Mouse (Mus musculus) heart, embryonic 12.5 days (tissue): ENCODE results near the gene Anln. TPM values are rescaled to one million over a fixed set of nuclear protein-coding genes. Genes with fewer than 3 reads are reported as not detected.

Source experiments
- ATAC-seq: fragments of 200-750 bp; cut with Nextera tagmentation; 2 replicates; pipeline ENCODE4 v1.8.0; 2017; ENCODE audit warnings: moderate TSS enrichment, moderate library complexity; ENCODE audit not compliant: insufficient number of reproducible peaks, low FRiP score
- H3K27ac ChIP-seq: fragments of 300-500 bp; sonication (generic); 2 replicates; pipeline ENCODE4 v1.5.1; 2016; ENCODE audit warnings: mild to moderate bottlenecking, moderate library complexity; ENCODE audit not compliant: poor library complexity, severe bottlenecking
- H3K27me3 ChIP-seq: fragments of 300-500 bp; sonication (generic); replicated peaks from 2 replicates; pipeline ENCODE4 v1.6.1; 2016; ENCODE audit warnings: mild to moderate bottlenecking, moderate library complexity
- H3K36me3 ChIP-seq: fragments of 300-500 bp; sonication (generic); 2 replicates; pipeline ENCODE4 v1.6.1; 2016; ENCODE audit warnings: mild to moderate bottlenecking, moderate library complexity
- H3K4me1 ChIP-seq: fragments of 300-500 bp; sonication (generic); replicated peaks from 2 replicates; pipeline ENCODE4 v1.6.1; 2016; ENCODE audit warnings: mild to moderate bottlenecking
- H3K4me2 ChIP-seq: fragments of 300-500 bp; sonication (generic); 2 replicates; pipeline ENCODE4 v1.6.1; 2016; ENCODE audit warnings: mild to moderate bottlenecking, moderate library complexity
- H3K4me3 ChIP-seq: fragments of 300-500 bp; sonication (generic); 2 replicates; pipeline ENCODE4 v1.5.1; 2016; ENCODE audit warnings: mild to moderate bottlenecking
- H3K9ac ChIP-seq: fragments of 300-500 bp; sonication (generic); 2 replicates; pipeline ENCODE4 v1.6.1; 2016; ENCODE audit warnings: mild to moderate bottlenecking, moderate library complexity
- H3K9me3 ChIP-seq: fragments of 300-500 bp; sonication (generic); replicated peaks from 2 replicates; pipeline ENCODE4 v1.6.1; 2016; ENCODE audit warnings: mild to moderate bottlenecking, moderate library complexity
- WGBS: fragments of 180-500 bp; shearing (Covaris S2); methylation state at CpG from one replicate; pipeline ENCODE4 v1.1.7; 2016; 5-methylcytosine and 5-hydroxymethylcytosine counted together
- polyA plus RNA-seq: library from polyadenylated mRNA; unstranded; fragments of >200 nt; fragmentation: Nextera tagmentation; extraction: Ambion mirVana; gene quantifications from 2 replicates; pipeline ENCODE4 v1.2.1, GENCODE M21; 2016

Gene Anln
- polyA plus RNA-seq = 62.3 and 65.6 TPM in 2 replicates

- H3K27ac ChIP-seq = peak within 1 kb of the TSS; percentile 88
- H3K4me2 ChIP-seq = peak within 1 kb of the TSS; percentile 76
- H3K4me1 ChIP-seq = peaks cover 21% of the 10 kb centered on the region
- H3K9ac ChIP-seq = peak within 1 kb of the TSS; percentile 87
- ATAC-seq = peak; percentile 97
- no peaks in the 10 kb centered on the region for H3K27me3 ChIP-seq
- H3K9me3 ChIP-seq = no peaks in the 10 kb centered on the region
- H3K36me3 ChIP-seq = peaks cover 6% of the 10 kb centered on the region; the same call in 1 of the 2 replicates
- peak within 1 kb of the TSS; percentile 66 for H3K4me3 ChIP-seq
- WGBS = under 1% methylated on average over 41 of the region's 44 CpGs
Measured at GRCm38 (mm10) chr9:22389021-22389476, at the start of gene Anln. Anln (minus strand) TSS chr9:22389188.

GRCm38 (mm10) chr9:22434101-22434500, 45.1 kb upstream of the Anln start:
- Histone ChIP-seq H3K4me3 (no peak overlapping the region), H3K4me2 (no peak overlapping the region), H3K4me1 (peaks cover 5% of the 10 kb centered on the region), H3K27me3 (no peaks in the 10 kb centered on the region), H3K27ac (no peak overlapping the region), H3K36me3 (no peaks in the 10 kb centered on the region), H3K9me3 (0 out of 2 replicates have a peak, but pooled peaks cover 5% of the 10 kb centered on the region), H3K9ac (no peak overlapping the region)
- WGBS = 72% methylated on average over 2 of the region's 2 CpGs
- ATAC-seq = no peak

- 80% methylated on average over 2 of the region's 2 CpGs for WGBS
Measured at GRCm38 (mm10) chr9:22433221-22433620, 44.2 kb upstream of the Anln start.

DNA sequence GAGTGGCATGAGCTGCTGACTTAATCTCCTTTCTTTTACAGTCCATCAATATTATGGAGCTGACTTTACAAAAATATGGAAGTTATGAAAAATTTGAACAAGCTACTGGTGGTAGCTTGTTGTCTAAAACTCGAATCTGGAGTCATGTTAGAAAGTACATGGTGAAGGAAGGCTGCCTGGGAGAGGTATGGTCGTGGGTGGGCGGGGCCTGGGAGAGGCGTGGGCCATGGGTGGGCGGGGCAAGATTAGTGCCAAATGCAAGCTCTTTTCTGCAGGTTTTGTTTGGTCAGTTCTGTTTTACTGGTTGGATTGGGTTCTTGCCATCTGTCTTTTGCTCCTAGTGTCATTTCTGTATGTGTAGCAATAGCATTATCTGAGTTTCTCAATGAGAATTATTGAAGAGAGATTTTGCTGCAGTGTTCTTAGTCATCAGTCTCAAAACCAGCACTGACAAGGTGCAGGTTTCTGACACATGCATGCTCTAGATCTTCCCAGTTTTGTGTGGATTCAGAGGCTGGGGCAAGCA, 41.4 kb upstream of the Anln start:
- no peaks in the 10 kb centered on the region for H3K36me3 ChIP-seq
- ATAC-seq = no peak

More at GRCm38 (mm10) chr9:22433221-22433620, 44.2 kb upstream of the Anln start:
- Histone ChIP-seq H3K4me3 (no peak overlapping the region), H3K27me3 (no peaks in the 10 kb centered on the region), H3K36me3 (no peaks in the 10 kb centered on the region), H3K4me2 (no peak overlapping the region), H3K27ac (no peak overlapping the region), H3K9ac (no peak overlapping the region), H3K4me1 (peaks cover 7% of the 10 kb centered on the region), H3K9me3 (0 out of 2 replicates have a peak, but pooled peaks cover 5% of the 10 kb centered on the region)
- no peak for ATAC-seq

GRCm38 (mm10) chr9:22429533-22430241, 40.7 kb upstream of the Anln start:
- Histone ChIP-seq H3K4me3 (no peak overlapping the region), H3K4me2 (peak overlapping the region; percentile 29; the same call in 1 of the 2 replicates), H3K27me3 (no peaks in the 10 kb centered on the region), H3K9me3 (0 out of 2 replicates have a peak, but pooled peaks cover 5% of the 10 kb centered on the region), H3K36me3 (no peaks in the 10 kb centered on the region), H3K4me1 (peaks cover 7% of the 10 kb centered on the region), H3K9ac (no peak overlapping the region), H3K27ac (no peak overlapping the region)
- ATAC-seq = no peak
- WGBS = 63% methylated on average over 15 of the region's 15 CpGs

More for the DNA sequence above, 41.4 kb upstream of the Anln start:
- Histone ChIP-seq H3K4me1 (peaks cover 7% of the 10 kb centered on the region), H3K9ac (no peak overlapping the region), H3K27ac (no peak overlapping the region), H3K4me3 (no peak overlapping the region), H3K27me3 (no peaks in the 10 kb centered on the region), H3K4me2 (0 out of 2 replicates have a peak overlapping the region, but pooled peaks have one; percentile 29), H3K9me3 (0 out of 2 replicates have a peak, but pooled peaks cover 5% of the 10 kb centered on the region)
- 34% methylated on average over 5 of the region's 5 CpGs for WGBS

DNA sequence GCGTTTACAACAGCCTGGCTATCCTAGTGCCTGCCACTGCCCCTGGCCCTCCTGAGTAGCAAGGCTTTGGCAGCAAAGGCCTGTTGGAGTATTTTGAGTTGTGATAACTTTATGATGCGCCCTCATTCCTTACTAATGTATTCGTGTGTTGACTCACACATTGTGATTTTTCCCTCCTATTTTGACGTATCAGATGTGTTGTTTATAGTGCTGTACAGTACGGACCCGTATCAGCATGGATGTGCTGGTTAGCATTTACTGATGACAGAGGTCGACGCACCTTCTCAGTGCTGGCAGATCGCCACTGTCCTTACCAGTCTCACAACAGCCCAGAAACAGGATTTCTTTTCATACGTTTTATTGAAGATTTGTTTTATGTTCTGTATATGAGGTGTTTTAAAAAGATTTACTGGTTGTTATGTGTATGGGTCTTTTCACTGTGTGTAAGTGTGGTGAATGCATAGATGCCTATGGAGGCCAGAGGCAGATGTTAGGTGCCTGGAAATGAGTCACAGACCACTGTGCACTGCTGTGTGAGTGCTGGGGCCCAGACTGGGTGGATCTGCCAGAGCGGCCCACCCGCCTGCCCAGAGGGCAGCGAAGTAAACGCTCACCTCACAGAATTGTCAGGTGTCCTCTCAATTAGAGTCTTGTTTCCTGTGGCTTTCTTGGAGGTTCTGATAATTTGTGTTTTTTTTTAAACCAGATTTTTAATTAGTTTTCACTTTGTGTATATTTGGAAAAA, 39.9 kb upstream of the Anln start:
- ATAC-seq = no peak
- 0 out of 2 replicates have a peak, but pooled peaks cover 5% of the 10 kb centered on the region for H3K9me3 ChIP-seq
- peaks cover 15% of the 10 kb centered on the region for H3K4me1 ChIP-seq
- H3K27ac ChIP-seq = no peak overlapping the region
- H3K4me3 ChIP-seq = no peak overlapping the region
- WGBS = 79% methylated on average over 14 of the region's 14 CpGs
- H3K27me3 ChIP-seq = no peaks in the 10 kb centered on the region
- no peaks in the 10 kb centered on the region for H3K36me3 ChIP-seq
- H3K4me2 ChIP-seq = no peak overlapping the region
- no peak overlapping the region for H3K9ac ChIP-seq

DNA sequence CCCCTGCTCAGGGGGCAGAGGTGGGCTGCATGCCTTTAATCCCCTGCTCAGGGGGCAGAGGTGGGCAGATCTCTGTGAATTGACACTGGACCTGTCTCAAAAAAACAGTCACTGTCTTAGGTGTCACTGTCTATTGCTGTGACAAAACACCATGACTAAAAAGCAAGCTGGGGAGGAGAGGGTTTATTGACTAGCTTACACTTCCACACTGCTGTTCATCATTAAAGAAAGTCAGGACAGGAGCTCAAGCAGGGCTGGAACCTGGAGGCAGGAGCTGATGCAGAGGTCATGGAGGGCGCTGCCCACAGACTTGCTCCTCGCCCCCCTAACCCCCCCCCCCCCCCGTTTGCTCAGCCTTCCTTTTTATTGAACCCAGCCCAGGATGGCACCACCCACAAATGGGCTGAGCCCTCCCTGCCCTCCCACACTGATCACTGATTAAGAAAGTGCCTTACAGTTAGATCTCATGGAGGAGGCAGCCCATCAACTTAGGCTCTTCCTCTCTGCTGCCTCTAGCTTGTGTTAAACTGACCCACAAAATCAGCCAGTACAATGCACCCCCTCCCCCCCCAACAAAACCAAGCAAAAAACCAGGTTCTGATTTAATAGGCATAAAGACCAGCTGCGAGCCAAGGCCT, 39.2 kb upstream of the Anln start:
- Histone ChIP-seq H3K4me1 (peaks cover 22% of the 10 kb centered on the region), H3K27ac (no peak overlapping the region), H3K36me3 (no peaks in the 10 kb centered on the region), H3K4me2 (no peak overlapping the region), H3K9ac (no peak overlapping the region), H3K27me3 (no peaks in the 10 kb centered on the region), H3K9me3 (0 out of 2 replicates have a peak, but pooled peaks cover 5% of the 10 kb centered on the region), H3K4me3 (no peak overlapping the region)
- no peak for ATAC-seq
- whole genome bisulfite sequencing = 58% methylated on average over 4 of the region's 4 CpGs

DNA sequence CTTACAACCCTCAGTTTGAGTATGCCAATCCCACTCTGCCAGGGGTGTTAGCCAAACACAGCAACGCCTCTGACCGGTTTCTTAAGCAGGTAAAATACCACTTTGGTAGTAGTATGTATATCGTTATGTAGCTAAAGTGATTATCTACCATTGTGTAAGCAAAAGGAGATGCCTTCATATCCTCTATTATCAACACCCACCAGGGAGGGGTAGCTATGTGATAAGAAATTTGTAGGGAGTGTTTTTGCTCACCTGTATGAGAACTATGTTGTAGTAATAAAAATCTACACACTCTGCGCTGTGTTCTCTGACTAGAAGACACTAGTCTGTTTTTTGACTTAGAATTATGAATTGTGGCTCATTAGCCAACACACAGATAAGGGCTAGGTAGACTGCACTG, 35.7 kb upstream of the Anln start:
- no peak overlapping the region for H3K4me2 ChIP-seq
- WGBS = 84% methylated on average over 4 of the region's 4 CpGs

DNA sequence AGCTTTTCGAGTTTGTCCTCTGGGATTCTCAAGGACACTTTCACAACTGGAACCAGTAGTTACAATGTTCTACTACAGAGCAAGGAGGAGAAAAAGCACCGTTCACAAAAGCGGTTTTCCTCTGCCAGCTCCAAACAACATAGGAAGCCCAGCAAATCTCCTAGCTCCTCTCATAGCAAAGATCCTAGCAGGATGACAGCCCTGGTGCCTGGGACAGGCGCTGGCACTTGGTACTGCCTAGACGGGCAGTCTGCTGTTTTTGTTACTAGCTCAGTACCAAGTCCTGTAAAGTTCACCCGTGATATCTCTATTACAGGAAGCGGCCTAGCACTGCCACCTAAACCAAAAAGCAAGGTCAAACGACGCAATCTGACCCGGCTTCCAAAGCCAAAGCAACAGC, 35.2 kb upstream of the Anln start:
- Histone ChIP-seq H3K4me3 (no peak overlapping the region), H3K27ac (peak overlapping the region; percentile 52), H3K27me3 (no peaks in the 10 kb centered on the region), H3K9me3 (no peaks in the 10 kb centered on the region), H3K9ac (no peak overlapping the region; the same call in 1 of the 2 replicates), H3K4me2 (no peak overlapping the region), H3K4me1 (peaks cover 24% of the 10 kb centered on the region), H3K36me3 (no peaks in the 10 kb centered on the region)
- 54% methylated on average over 10 of the region's 10 CpGs for WGBS
- no peak for ATAC-seq

More for the DNA sequence above, 35.7 kb upstream of the Anln start:
- H3K27me3 ChIP-seq = no peaks in the 10 kb centered on the region
- no peaks in the 10 kb centered on the region for H3K9me3 ChIP-seq
- H3K36me3 ChIP-seq = no peaks in the 10 kb centered on the region
- no peak overlapping the region for H3K4me3 ChIP-seq
- no peak overlapping the region for H3K9ac ChIP-seq
- no peak overlapping the region for H3K27ac ChIP-seq
- peaks cover 25% of the 10 kb centered on the region for H3K4me1 ChIP-seq
- no peak for ATAC-seq

GRCm38 (mm10) chr9:22423507-22423906, 34.5 kb upstream of the Anln start:
- Histone ChIP-seq H3K36me3 (no peaks in the 10 kb centered on the region), H3K4me2 (no peak overlapping the region), H3K4me1 (peaks cover 22% of the 10 kb centered on the region), H3K27me3 (no peaks in the 10 kb centered on the region), H3K9me3 (no peaks in the 10 kb centered on the region), H3K9ac (no peak overlapping the region), H3K27ac (no peak overlapping the region), H3K4me3 (no peak overlapping the region)
- 38% methylated on average over 1 of the region's 1 CpGs for WGBS
- no peak for ATAC-seq
